Mouse (Mus musculus): ENCODE results near the gene Olfr1180. TPM values are rescaled to one million over a fixed set of nuclear protein-coding genes. Genes with fewer than 3 reads are reported as not detected.
"Not testable (repeated sequence)": the region's sequence is repeated elsewhere in the genome, so short reads cannot be mapped to it uniquely, and the experiment has no call there.

Gene Olfr1180
- total RNA-seq (2022): not detected

DNA sequence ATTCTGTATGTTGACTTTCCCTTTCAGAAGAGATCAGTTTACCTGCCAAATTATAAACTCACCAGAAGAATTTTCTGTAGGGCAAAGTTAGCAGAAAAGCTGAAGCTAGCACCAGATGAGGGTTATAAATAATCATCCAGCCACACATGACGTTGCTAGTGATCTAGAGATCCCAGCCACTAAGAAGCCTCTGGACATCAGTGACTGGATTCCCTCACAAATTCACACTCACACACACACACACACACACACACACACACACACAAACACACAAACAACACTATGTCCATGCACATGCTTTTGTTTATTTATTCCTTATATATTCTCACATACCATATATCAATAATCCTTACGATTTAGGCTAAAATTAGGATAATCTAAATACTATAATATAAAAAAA lies at the start of gene Olfr1180:
TSS of gene Olfr1180 (minus strand) at position 101 of the 400 bp plus-strand sequence.
- no peak for DNase-seq (ENCODE audit: low spot score in 2 of 2)

DNA sequence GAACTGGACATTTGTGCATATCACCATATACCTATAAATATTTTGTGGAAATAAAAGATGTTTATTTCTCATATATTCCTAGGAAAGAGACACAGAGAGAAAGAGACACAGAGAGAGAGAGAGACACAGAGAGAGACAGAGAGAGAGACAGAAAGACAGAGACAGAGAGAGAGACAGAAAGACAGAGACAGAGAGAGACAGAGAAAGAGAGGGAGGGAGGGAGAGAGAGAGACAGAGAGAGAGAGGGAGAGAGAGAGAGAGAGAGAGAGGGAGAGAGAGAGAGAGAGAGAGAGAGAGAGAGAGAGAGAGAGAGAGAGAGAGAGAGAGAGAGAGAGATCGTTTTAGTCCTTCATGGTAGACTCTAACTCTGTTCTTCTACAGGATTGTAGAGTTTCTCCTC lies 35.6 kb upstream of the Olfr1180 start, which contains the start of gene Olfr1183:
TSS of gene Olfr1183 (plus strand) at position 301 of the 400 bp plus-strand sequence.
- DNase-seq (ENCODE audit: low spot score in 2 of 2): not testable (repeated sequence)

DNA sequence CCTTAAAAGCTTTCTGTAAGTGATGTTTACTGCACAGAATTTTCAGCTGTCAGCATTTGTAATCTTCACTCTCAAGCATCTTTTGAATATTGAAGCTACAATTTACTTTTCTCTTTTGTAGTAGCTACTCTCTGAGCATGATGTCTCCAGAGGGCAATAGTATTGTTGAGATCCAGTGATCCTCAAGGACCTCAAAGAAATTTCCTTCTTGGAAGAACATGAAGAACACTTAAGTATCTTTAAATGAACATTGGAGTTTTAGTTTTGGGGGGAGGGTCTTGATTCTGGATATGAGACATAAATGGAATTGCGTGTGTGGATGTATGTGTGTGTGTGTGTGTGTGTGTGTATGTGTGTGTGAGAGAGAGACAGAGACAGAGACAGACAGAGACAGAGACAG lies 30.1 kb upstream of the Olfr1180 start, which contains the start of gene Gm13757:
TSS of gene Gm13757 (minus strand) at position 101 of the 400 bp plus-strand sequence.
- DNase-seq (ENCODE audit: low spot score in 2 of 2): no peak

DNA sequence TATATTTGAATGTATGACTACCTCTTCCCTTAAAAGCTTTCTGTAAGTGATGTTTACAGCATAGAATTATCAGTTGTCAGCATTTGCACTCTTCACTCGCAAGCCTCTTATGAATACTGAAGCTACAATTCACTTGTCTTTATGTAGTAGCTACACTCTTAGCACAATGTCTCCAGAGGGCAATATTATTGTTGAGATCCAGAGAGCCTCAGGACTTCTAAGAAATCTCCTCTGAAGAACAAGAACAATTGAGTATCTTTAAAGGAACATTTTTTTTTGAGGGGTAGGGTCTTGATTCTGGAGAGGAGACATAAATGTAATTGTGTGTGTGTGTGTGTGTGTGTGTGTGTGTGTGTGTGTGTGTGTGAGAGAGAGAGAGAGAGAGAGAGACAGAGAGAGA lies 7.1 kb upstream of the Olfr1180 start, which contains the start of gene Olfr1181:
TSS of gene Olfr1181 (minus strand) at position 101 of the 400 bp plus-strand sequence.
- no peak for DNase-seq (ENCODE audit: low spot score in 2 of 2)

DNA sequence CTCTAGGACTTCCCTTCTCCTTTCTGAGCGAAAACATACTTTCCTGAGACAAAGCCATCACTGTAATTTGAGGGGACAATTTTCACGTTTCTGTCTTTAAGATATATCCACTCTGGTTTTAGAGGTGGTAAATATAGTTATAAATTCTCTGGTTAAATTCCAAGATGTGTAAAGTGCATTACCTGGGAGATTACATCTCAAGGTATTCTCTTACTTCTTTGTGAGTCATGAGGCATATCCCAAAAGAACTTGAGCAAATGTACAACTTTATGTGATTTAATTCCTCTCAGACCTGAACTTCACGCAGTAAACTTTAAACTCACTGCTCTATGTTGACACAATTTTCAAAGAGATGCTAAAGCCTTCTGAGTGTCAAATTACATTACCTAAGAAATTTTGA lies 12.6 kb downstream of the Olfr1180 start, which contains the start of gene Olfr1179:
TSS of gene Olfr1179 (minus strand) at position 101 of the 400 bp plus-strand sequence.
- no peak for DNase-seq (ENCODE audit: low spot score in 2 of 2)

DNA sequence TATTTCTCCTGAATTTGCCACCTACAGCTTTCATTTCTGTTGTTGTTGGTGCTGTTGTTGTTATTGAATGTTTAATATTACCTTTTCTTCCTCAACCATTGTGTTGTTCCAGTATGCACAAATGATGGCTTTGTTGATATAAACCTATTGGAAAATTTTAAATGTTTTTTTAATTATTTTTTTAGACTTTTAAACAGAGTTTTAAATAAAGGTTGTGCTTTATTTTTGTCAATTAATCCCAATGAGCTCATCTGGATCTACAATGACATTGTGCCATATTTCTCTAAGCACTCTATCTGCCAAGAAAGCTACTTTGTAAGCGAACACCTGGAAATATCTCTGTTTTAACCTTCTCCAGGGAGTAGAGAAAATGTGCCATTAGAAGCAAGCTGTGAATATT lies 32.2 kb downstream of the Olfr1180 start, which contains the start of gene Olfr1178:
TSS of gene Olfr1178 (plus strand) at position 301 of the 400 bp plus-strand sequence.
- no peak for DNase-seq (ENCODE audit: low spot score in 2 of 2)

Other genes starting within 250 kb of the Olfr1180 start
- gene Olfr1168, start 237.3 kb downstream of the Olfr1180 start, total RNA-seq (2022): not detected
- gene Olfr1170, start 190.8 kb downstream of the Olfr1180 start, total RNA-seq (2022): not detected
- gene Olfr1173, start 139.3 kb downstream of the Olfr1180 start, total RNA-seq (2022): not detected
- not detected for gene Olfr1174-ps, start 104.0 kb downstream of the Olfr1180 start, total RNA-seq (2022)
- gene Olfr1175-ps, start 91.9 kb downstream of the Olfr1180 start, total RNA-seq (2022): not detected
- not detected for gene Olfr1176, start 82.4 kb downstream of the Olfr1180 start, total RNA-seq (2022)
- gene Olfr1177-ps, start 72.7 kb downstream of the Olfr1180 start, total RNA-seq (2022): not detected
- not detected for gene Olfr1178, start 32.1 kb downstream of the Olfr1180 start, total RNA-seq (2022)
- not detected for gene Olfr1179, start 12.7 kb downstream of the Olfr1180 start, total RNA-seq (2022)
- gene Olfr1181, start 7.0 kb upstream of the Olfr1180 start, total RNA-seq (2022): not detected
- gene Gm13757, start 30.0 kb upstream of the Olfr1180 start, total RNA-seq (2022): not detected
- not detected for gene Olfr1183, start 35.7 kb upstream of the Olfr1180 start, total RNA-seq (2022)
- gene Olfr1184, start 64.4 kb upstream of the Olfr1180 start, total RNA-seq (2022): not detected
- not detected for gene Olfr1185-ps1, start 74.2 kb upstream of the Olfr1180 start, total RNA-seq (2022)
- not detected for gene Olfr1186, start 99.4 kb upstream of the Olfr1180 start, total RNA-seq (2022)
- not detected for gene Olfr1188, start 137.8 kb upstream of the Olfr1180 start, total RNA-seq (2022)
- gene Olfr1189, start 167.3 kb upstream of the Olfr1180 start, total RNA-seq (2022): not detected
- under 1 TPM in 1 of 4 experiments, not detected in 3; 0.08 TPM for gene Olfr1191-ps1, start 221.4 kb upstream of the Olfr1180 start, total RNA-seq (2022)
- gene Olfr1192-ps1, start 229.4 kb upstream of the Olfr1180 start, total RNA-seq (2022): not detected